Mouse (Mus musculus) stomach, embryonic 16.5 days (tissue): ENCODE measurements around the gene Tut1. TPM values are rescaled to one million over a fixed set of nuclear protein-coding genes. Genes with fewer than 3 reads are reported as not detected.
A peak's percentile ranks its signal among the peaks of the same experiment; 100 is the strongest.

Experiments used
- ATAC-seq: fragments of 200-750 bp; cut with Nextera tagmentation; 2 replicates; pipeline ENCODE4 v1.8.0; 2017; ENCODE audit warnings: moderate number of reproducible peaks, moderate TSS enrichment; ENCODE audit not compliant: insufficient read depth, low FRiP score
- H3K27ac ChIP-seq: fragments of 300-500 bp; sonication (generic); 2 replicates; pipeline ENCODE4 v1.5.1; 2014; ENCODE audit warnings: low read length
- H3K27me3 ChIP-seq: fragments of 300-500 bp; sonication (generic); 2 replicates; pipeline ENCODE4 v1.6.1; 2014; ENCODE audit warnings: low read length, control low read depth, mixed read lengths; ENCODE audit not compliant: control insufficient read depth, insufficient read depth
- H3K36me3 ChIP-seq: fragments of 300-500 bp; sonication (generic); 2 replicates; pipeline ENCODE4 v1.6.1; 2014; ENCODE audit warnings: low read length; ENCODE audit not compliant: control insufficient read depth, insufficient read depth
- H3K4me1 ChIP-seq: fragments of 300-500 bp; sonication (generic); 2 replicates; pipeline ENCODE4 v1.6.1; 2014; ENCODE audit warnings: low read length, control low read depth, mixed read lengths; ENCODE audit not compliant: control insufficient read depth, insufficient read depth
- H3K4me2 ChIP-seq: fragments of 300-500 bp; sonication (generic); 2 replicates; pipeline ENCODE4 v1.6.1; 2014; ENCODE audit warnings: low read depth, low read length, mixed read lengths
- H3K4me3 ChIP-seq: fragments of 300-500 bp; sonication (generic); replicated peaks from 2 replicates; pipeline ENCODE4 v1.5.1; 2014; ENCODE audit warnings: mild to moderate bottlenecking, low read length
- H3K9ac ChIP-seq: fragments of 300-500 bp; sonication (generic); 2 replicates; pipeline ENCODE4 v1.6.1; 2014; ENCODE audit warnings: low read length
- H3K9me3 ChIP-seq: fragments of 300-500 bp; sonication (generic); replicated peaks from 2 replicates; pipeline ENCODE4 v1.6.1; 2016; ENCODE audit warnings: low read length, control low read depth; ENCODE audit not compliant: control insufficient read depth
- WGBS: fragments of 180-500 bp; shearing (Covaris S2); extraction: QIAGEN DNeasy Blood & Tissue Kit; methylation state at CpG from one replicate; pipeline ENCODE4 v1.1.7; 2014; 5-methylcytosine and 5-hydroxymethylcytosine counted together
- polyA plus RNA-seq: library from polyadenylated mRNA; unstranded; fragments of >200 nt; fragmentation: Nextera tagmentation; extraction: Ambion mirVana; gene quantifications from 2 replicates; pipeline ENCODE4 v1.2.1, GENCODE M21; 2015

Gene Tut1
- polyA plus RNA-seq, 1 experiment from 2014 or later = 30.0 TPM

- Histone ChIP-seq H3K27me3 (no peaks in the 10 kb centered on the region), H3K36me3 (peaks cover 49% of the 10 kb centered on the region), H3K4me1 (peaks cover 17% of the 10 kb centered on the region), H3K27ac (no peak overlapping the region), H3K9ac (no peak overlapping the region), H3K4me3 (no peak overlapping the region), H3K4me2 (no peak overlapping the region), H3K9me3 (no peaks in the 10 kb centered on the region)
- 81% methylated on average over 7 of the region's 7 CpGs for WGBS
- no peak for ATAC-seq
Measured at GRCm38 (mm10) chr19:8946929-8947328, 6.7 kb upstream of the Tut1 start.

GRCm38 (mm10) chr19:8950190-8950589 is 3.5 kb upstream of the Tut1 start:
- no peak overlapping the region for H3K27ac ChIP-seq
- no peak overlapping the region for H3K4me2 ChIP-seq
- peaks cover 49% of the 10 kb centered on the region for H3K36me3 ChIP-seq
- no peaks in the 10 kb centered on the region for H3K9me3 ChIP-seq
- ATAC-seq = no peak
- no peak overlapping the region for H3K4me3 ChIP-seq
- H3K4me1 ChIP-seq = peaks cover 6% of the 10 kb centered on the region
- H3K27me3 ChIP-seq = no peaks in the 10 kb centered on the region
- 87% methylated on average over 5 of the region's 5 CpGs for WGBS
- H3K9ac ChIP-seq = no peak overlapping the region

DNA sequence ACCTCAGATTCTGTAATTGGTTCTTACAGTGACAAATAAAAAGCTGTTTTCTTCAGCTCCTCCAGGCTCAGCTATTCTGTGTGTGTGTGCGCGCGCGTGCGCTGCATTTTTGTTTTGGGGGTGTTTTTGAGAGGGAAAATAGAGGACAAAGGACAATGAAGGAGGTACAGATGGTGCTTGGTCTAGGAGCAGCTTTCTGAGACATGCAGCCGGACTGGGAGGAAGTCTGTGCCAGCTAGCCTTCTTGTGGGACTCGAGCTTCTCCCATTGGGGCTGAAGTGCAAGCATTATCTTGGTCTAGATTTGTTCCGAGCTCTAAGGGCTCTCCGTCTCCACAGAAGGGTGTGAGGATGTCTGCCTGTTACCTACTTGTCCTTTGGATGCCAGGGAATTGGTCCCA is 1.4 kb upstream of the Tut1 start:
- ATAC-seq = no peak
- no peak overlapping the region for H3K4me3 ChIP-seq
- H3K4me1 ChIP-seq = peaks cover 6% of the 10 kb centered on the region; the same call in 1 of the 2 replicates
- no peak overlapping the region; the same call in 1 of the 2 replicates for H3K27ac ChIP-seq
- H3K9ac ChIP-seq = no peak overlapping the region
- no peaks in the 10 kb centered on the region for H3K27me3 ChIP-seq
- H3K4me2 ChIP-seq = no peak overlapping the region
- WGBS = 89% methylated on average over 9 of the region's 9 CpGs
- no peaks in the 10 kb centered on the region for H3K9me3 ChIP-seq
- H3K36me3 ChIP-seq = peaks cover 34% of the 10 kb centered on the region

DNA sequence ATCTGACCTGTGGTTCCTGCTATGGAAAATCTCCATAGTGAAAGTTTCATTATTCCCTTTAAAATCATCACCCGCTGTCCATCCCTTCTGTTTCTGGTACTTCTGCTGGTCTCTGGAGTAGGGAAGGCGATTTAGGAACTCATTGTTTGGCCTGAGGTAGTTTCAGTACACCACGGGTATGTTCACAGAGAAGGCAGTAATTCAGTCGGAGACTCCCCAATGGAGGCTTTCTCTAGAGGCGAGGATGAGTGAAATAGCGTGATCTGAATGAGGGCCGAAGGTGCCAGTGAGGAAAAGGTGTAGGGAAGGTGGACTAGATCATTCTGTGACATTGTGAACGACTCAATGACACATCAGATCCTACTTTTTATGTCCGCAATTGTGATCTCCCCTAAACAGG is 524 bp downstream of the Tut1 start:
- H3K27me3 ChIP-seq = no peaks in the 10 kb centered on the region
- peaks cover 21% of the 10 kb centered on the region; the same call in 1 of the 2 replicates for H3K36me3 ChIP-seq
- H3K9ac ChIP-seq = peak overlapping the region; percentile 81
- no peaks in the 10 kb centered on the region for H3K9me3 ChIP-seq
- peak overlapping the region; percentile 83 for H3K27ac ChIP-seq
- H3K4me1 ChIP-seq = peaks cover 6% of the 10 kb centered on the region; the same call in 1 of the 2 replicates
- no peak for ATAC-seq
- WGBS = 8% methylated on average over 9 of the region's 9 CpGs
- H3K4me2 ChIP-seq = peak overlapping the region; percentile 88
- H3K4me3 ChIP-seq = peak overlapping the region; percentile 74

DNA sequence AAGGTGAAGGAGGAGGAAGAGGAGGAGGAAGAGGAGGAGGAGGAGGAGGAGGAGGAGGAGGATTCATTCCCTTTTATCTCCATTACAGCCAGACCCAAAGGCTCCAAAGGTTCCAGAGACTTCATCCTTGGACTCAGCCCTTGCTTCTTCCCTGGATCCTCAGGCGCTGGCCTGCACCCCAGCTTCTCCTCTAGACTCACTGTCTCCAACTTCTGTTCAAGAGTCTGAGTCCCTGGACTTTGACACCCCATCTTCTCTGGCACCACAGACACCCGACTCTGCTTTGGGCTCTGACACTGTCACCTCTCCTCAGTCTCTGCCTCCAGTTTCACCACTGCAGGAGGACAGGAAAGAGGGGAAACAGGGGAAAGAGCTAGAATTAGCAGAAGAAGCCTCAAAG is 8.6 kb downstream of the Tut1 start:
- H3K4me3 ChIP-seq = no peak overlapping the region
- peaks cover 21% of the 10 kb centered on the region for H3K36me3 ChIP-seq
- no peaks in the 10 kb centered on the region for H3K27me3 ChIP-seq
- no peaks in the 10 kb centered on the region for H3K9me3 ChIP-seq
- ATAC-seq = no peak
- H3K9ac ChIP-seq = no peak overlapping the region
- WGBS = 80% methylated on average over 2 of the region's 2 CpGs
- no peak overlapping the region for H3K4me2 ChIP-seq
- H3K4me1 ChIP-seq = peaks cover 6% of the 10 kb centered on the region
- no peak overlapping the region for H3K27ac ChIP-seq

DNA sequence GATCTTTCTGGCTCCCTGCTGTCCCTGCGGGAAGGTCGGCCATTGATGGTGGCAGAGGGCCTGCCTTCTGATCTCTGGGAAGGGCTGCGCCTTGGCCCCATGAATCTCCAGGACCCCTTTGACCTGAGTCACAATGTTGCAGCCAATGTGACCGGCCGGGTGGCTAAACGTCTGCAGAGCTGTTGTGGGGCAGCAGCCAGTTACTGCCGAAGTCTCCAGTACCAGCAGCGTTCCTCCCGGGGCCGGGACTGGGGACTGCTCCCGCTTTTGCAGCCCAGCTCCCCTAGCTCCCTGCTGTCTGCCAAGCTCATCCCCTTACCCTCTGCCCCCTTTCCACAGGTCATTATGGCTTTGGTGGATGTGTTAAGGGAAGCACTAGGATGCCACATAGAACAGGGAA is 11.4 kb downstream of the Tut1 start:
- no peaks in the 10 kb centered on the region for H3K27me3 ChIP-seq
- no peak overlapping the region for H3K27ac ChIP-seq
- no peak for ATAC-seq
- 85% methylated on average over 11 of the region's 11 CpGs for WGBS
- H3K9ac ChIP-seq = peak overlapping the region; percentile 74
- H3K9me3 ChIP-seq = no peaks in the 10 kb centered on the region
- H3K36me3 ChIP-seq = peaks cover 18% of the 10 kb centered on the region
- no peak overlapping the region for H3K4me3 ChIP-seq
- H3K4me1 ChIP-seq = peaks cover 13% of the 10 kb centered on the region
- H3K4me2 ChIP-seq = no peak overlapping the region; the same call in 1 of the 2 replicates

DNA sequence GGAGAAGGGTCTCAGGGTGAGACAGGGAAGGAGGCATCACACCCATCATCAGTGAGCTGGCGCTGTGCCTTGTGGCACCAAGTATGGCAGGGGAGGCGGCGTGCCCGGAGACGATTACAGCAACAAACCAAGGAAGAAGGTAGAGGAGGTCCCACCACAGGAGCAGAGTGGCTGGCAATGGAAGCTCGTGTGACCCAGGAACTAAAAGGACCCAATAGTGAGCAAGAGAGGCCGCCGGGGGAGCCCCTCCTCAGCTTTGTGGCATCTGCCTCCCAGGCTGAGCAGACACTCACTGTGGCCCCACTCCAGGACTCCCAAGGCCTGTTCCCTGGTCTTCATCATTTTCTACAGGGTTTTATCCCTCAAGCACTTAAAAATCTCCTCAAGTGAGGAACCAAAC is 12.1 kb downstream of the Tut1 start:
- Histone ChIP-seq H3K9me3 (no peaks in the 10 kb centered on the region), H3K27me3 (no peaks in the 10 kb centered on the region), H3K9ac (peak overlapping the region; percentile 74), H3K4me2 (peak overlapping the region; percentile 66), H3K36me3 (peaks cover 25% of the 10 kb centered on the region), H3K27ac (peak overlapping the region; percentile 92), H3K4me1 (peaks cover 13% of the 10 kb centered on the region), H3K4me3 (peak overlapping the region; percentile 54)
- 76% methylated on average over 8 of the region's 8 CpGs for WGBS
- no peak for ATAC-seq

DNA sequence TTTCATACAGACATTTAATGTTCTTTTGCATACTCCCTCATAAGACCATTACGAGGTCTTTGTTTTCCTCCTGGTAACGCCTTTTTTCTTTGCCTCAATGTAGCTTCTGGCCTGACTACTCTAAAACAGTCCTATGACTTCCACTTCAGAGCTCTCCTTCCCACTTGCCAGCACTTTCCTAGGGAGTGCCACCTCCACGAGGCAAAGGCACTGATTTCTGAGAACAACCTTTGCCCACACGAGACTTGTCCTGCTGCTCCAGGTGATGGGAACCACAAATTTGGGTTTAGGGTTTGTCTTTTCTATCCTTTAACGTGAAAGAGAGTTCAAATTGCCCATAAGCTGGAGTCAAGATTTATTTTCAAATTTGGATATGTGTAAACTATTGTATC is 12.5 kb downstream of the Tut1 start:
- no peaks in the 10 kb centered on the region for H3K27me3 ChIP-seq
- peak overlapping the region; percentile 74 for H3K9ac ChIP-seq
- peak overlapping the region; percentile 92 for H3K27ac ChIP-seq
- H3K4me3 ChIP-seq = peak overlapping the region; percentile 54
- H3K4me2 ChIP-seq = peak overlapping the region; percentile 66
- peaks cover 29% of the 10 kb centered on the region for H3K36me3 ChIP-seq
- WGBS = 29% methylated on average over 5 of the region's 5 CpGs
- H3K9me3 ChIP-seq = no peaks in the 10 kb centered on the region
- no peak for ATAC-seq
- peaks cover 13% of the 10 kb centered on the region for H3K4me1 ChIP-seq

DNA sequence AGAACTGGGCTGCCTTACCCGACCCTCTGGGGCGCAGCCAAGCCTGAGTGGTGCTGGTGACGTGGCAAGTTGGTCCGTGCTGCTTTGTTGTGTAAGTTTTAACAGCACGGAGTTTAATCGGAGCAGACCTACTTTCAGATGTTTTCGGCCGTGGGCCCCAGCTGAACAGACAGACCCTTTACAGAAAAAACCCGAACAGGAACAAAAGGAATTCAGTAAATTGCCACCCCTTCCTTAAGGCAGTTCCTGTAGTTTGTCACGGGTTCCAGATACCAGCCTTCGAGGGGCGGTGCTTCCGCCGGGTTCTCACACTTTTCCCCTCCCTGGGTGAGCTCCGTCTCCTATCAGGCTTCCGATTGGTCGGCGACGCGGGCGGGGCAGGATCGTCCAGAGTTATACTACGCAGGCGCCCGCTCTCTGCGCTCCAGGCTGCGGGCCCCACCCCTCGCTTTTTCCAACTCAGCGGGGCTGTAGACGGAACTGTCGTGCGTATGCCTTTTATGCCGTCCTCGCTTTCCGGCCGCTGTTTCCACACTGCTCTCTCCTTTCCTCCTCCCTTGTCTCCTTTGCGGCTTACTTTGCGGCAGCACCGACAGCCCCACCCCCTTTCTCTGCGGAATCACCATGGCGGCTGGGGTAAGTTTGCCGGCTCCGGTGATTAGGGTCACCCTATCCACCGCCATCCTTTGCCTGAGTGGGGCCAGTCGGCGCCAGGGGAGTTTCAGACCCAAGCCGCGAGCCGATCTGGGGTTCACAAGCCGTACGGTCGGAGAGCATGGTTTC is 13.1 kb downstream of the Tut1 start, which contains the start of gene Eef1g:
TSS of gene Eef1g (plus strand) at position 452 of the 783 bp plus-strand sequence.
- no peaks in the 10 kb centered on the region for H3K27me3 ChIP-seq
- H3K36me3 ChIP-seq = peaks cover 30% of the 10 kb centered on the region
- ATAC-seq = peak; percentile 99
- no peaks in the 10 kb centered on the region for H3K9me3 ChIP-seq
- H3K9ac ChIP-seq = peak within 1 kb of the TSS; percentile 83
- peak within 1 kb of the TSS; percentile 73 for H3K4me3 ChIP-seq
- WGBS = under 1% methylated on average over 52 of the region's 52 CpGs
- H3K4me2 ChIP-seq = peak within 1 kb of the TSS; percentile 66
- peaks cover 13% of the 10 kb centered on the region for H3K4me1 ChIP-seq
- H3K27ac ChIP-seq = peak within 1 kb of the TSS; percentile 92
